In genomic region chr9:25253478-25253824, GRCm38 (mm10) we compare ENCODE assay signal across 8 mouse cellular contexts. TPM values are rescaled to one million over a fixed set of nuclear protein-coding genes. Genes with fewer than 3 reads are reported as not detected.
DNase-seq lines count a peak whose midpoint lies in the region; ATAC-seq and TF ChIP-seq lines count a peak whose summit lies in the region.

No protein-coding gene starts in this region.

- peak overlapping the region; percentile 100 for H3K4me3 ChIP-seq in lung, embryonic 16.5 days (ENCODE audit: low read length)
- H3K4me3 ChIP-seq in embryonic fibroblast, embryonic 13.5 days (ENCODE audit: insufficient read depth, low read length) = peak overlapping the region; percentile 90
- peak overlapping the region; percentile 100 for H3K4me3 ChIP-seq in limb, embryonic 10.5 days
- peak overlapping the region; percentile 86 for H3K4me3 ChIP-seq in neural tube, embryonic 15.5 days (replicated peaks)

- H3K27ac ChIP-seq in lung, embryonic 16.5 days (ENCODE audit: low read length) = peak overlapping the region; percentile 98
- H3K27ac ChIP-seq in embryonic fibroblast, embryonic 13.5 days (ENCODE audit: insufficient read depth, low read length) = peak overlapping the region; percentile 86
- H3K27ac ChIP-seq in limb, embryonic 10.5 days = peak overlapping the region; percentile 99
- peak overlapping the region; percentile 99 for H3K27ac ChIP-seq in neural tube, embryonic 15.5 days (replicated peaks)

- H3K4me2 ChIP-seq in lung, embryonic 16.5 days (ENCODE audit: low read depth, low read length) = peak overlapping the region; percentile 51
- peak overlapping the region; percentile 57 for H3K4me2 ChIP-seq in neural tube, embryonic 15.5 days

- peaks cover 7% of the 10 kb centered on the region for H3K4me1 ChIP-seq in lung, embryonic 16.5 days (replicated peaks; ENCODE audit: control insufficient read depth, insufficient read depth, low read length)
- H3K4me1 ChIP-seq in embryonic fibroblast, embryonic 13.5 days (ENCODE audit: control insufficient read depth, insufficient read depth, low read length) = no peaks in the 10 kb centered on the region
- peaks cover 14% of the 10 kb centered on the region for H3K4me1 ChIP-seq in limb, embryonic 10.5 days
- peaks cover 25% of the 10 kb centered on the region for H3K4me1 ChIP-seq in neural tube, embryonic 15.5 days

- TF ChIP-seq POLR2A in embryonic fibroblast, embryonic 13.5 days (IDR thresholded peaks at IDR 0.05; ENCODE audit: low read depth, low read length) = no peak

- no peaks in the 10 kb centered on the region for H3K9me3 ChIP-seq in lung, embryonic 16.5 days (ENCODE audit: control insufficient read depth, low read length)
- H3K9me3 ChIP-seq in limb, embryonic 10.5 days (replicated peaks) = no peaks in the 10 kb centered on the region
- H3K9me3 ChIP-seq in neural tube, embryonic 15.5 days (replicated peaks) = no peaks in the 10 kb centered on the region

- no peaks in the 10 kb centered on the region for H3K36me3 ChIP-seq in lung, embryonic 16.5 days (ENCODE audit: control insufficient read depth, insufficient read depth, low read length)
- no peaks in the 10 kb centered on the region for H3K36me3 ChIP-seq in limb, embryonic 10.5 days
- no peaks in the 10 kb centered on the region for H3K36me3 ChIP-seq in neural tube, embryonic 15.5 days

- DNase-seq in lung, adult 18-20 months = no peak
- no peak for DNase-seq in limb, embryonic 10.5 days (ENCODE audit: low spot score)
- DNase-seq in gastrocnemius, adult 18-20 months (ENCODE audit: low spot score) = no peak
- DNase-seq in gastrocnemius, postnatal 10 days = no peak

- peak overlapping the region; percentile 100 for H3K9ac ChIP-seq in lung, embryonic 16.5 days (ENCODE audit: low read length)
- H3K9ac ChIP-seq in neural tube, embryonic 15.5 days (replicated peaks) = peak overlapping the region; percentile 98

- no peaks in the 10 kb centered on the region for H3K27me3 ChIP-seq in lung, embryonic 16.5 days (ENCODE audit: control insufficient read depth, insufficient read depth, low read depth, low read length)
- no peaks in the 10 kb centered on the region for H3K27me3 ChIP-seq in limb, embryonic 10.5 days (ENCODE audit: low read depth, poor library complexity, severe bottlenecking)
- no peaks in the 10 kb centered on the region for H3K27me3 ChIP-seq in neural tube, embryonic 15.5 days (replicated peaks)

- 1% methylated on average over 3 of the region's 3 CpGs for WGBS in lung, embryonic 16.5 days
- 18% methylated on average over 3 of the region's 3 CpGs for WGBS in limb, embryonic 10.5 days
- WGBS in neural tube, embryonic 15.5 days = 11% methylated on average over 3 of the region's 3 CpGs

- no peak for TF ChIP-seq CTCF in embryonic fibroblast, embryonic 13.5 days (IDR thresholded peaks at IDR 0.05; ENCODE audit: borderline replicate concordance, insufficient read depth, low read length)

- ATAC-seq in lung, embryonic 16.5 days (ENCODE audit: low read depth) = no peak
- ATAC-seq in neural tube, embryonic 15.5 days (ENCODE audit: low FRiP score) = no peak
- ATAC-seq in cerebellum, adult (ENCODE audit: insufficient number of reproducible peaks, low FRiP score, low TSS enrichment) = no peak

RNA-seq across cellular contexts. Expression of gene Sept7, which starts 1.2 kb away (rescaled TPM):
- polyA plus RNA-seq in lung, embryonic 16.5 days (2015; fragmentation: Nextera tagmentation; extraction: Ambion mirVana) = 302 and 327 TPM in 2 replicates
- polyA plus RNA-seq in embryonic fibroblast, embryonic 13.5 days (2011; ENCODE audit: insufficient read length, low read depth, missing spikeins) = 417 and 495 TPM in 2 replicates
- polyA plus RNA-seq in limb, embryonic 10.5 days (2016; fragmentation: Nextera tagmentation; extraction: Ambion mirVana) = 179 and 233 TPM in 2 replicates
- polyA plus RNA-seq in neural tube, embryonic 15.5 days (2015; fragmentation: Nextera tagmentation; extraction: Ambion mirVana) = 260 and 265 TPM in 2 replicates
- total RNA-seq in gastrocnemius, adult 18-20 months (2021) = 10 to 100 TPM; 62.9 to 78.4 TPM
- total RNA-seq in gastrocnemius, postnatal 10 days (2021) = 100 to 1,000 TPM; 102 to 108 TPM
